Mouse (Mus musculus) embryonic fibroblast, embryonic 13.5 days (primary cell): ENCODE data around the gene Hltf.

Experiments used
- CTCF ChIP-seq: IDR thresholded peaks from 2 replicates; pipeline ENCODE4 v1.5.1; 2011; ENCODE audit warnings: mild to moderate bottlenecking, control low read depth, low read length, moderate library complexity, borderline replicate concordance; ENCODE audit not compliant: insufficient read depth
- POLR2A ChIP-seq: IDR thresholded peaks from 2 replicates; pipeline ENCODE4 v1.6.1; 2011; ENCODE audit warnings: low read depth, mild to moderate bottlenecking, control low read depth, low read length, moderate library complexity

DNA sequence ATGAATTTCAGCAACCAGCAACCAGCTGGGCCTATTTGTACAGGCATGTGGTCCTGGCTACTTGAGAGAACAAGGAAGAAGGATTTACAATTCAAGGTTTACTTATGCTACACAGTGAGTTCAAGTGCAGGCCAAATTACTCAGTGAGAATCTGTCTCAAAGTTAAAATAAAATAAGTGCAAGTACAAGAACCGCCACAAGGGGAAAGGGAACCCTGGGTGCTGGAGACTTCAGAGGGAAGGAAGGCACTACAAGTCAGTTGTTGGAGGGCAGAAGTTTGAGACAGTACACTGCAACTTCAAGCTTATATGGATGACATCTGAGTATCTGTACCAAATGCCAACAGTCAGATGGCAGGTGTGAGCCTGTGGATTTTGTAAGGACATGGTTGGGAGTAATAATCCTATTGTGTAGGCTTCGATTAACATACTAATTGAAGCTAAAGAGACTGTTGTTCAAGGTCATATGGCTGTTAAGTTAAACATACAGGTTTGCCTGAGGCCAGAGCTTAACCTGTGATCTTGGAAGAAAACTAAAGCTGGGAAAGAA lies 69.5 kb downstream of the Hltf start:
- no peak for TF ChIP-seq CTCF
- TF ChIP-seq POLR2A: no peak
